22 mouse cellular contexts compared by ENCODE assay signal in the genomic region with DNA sequence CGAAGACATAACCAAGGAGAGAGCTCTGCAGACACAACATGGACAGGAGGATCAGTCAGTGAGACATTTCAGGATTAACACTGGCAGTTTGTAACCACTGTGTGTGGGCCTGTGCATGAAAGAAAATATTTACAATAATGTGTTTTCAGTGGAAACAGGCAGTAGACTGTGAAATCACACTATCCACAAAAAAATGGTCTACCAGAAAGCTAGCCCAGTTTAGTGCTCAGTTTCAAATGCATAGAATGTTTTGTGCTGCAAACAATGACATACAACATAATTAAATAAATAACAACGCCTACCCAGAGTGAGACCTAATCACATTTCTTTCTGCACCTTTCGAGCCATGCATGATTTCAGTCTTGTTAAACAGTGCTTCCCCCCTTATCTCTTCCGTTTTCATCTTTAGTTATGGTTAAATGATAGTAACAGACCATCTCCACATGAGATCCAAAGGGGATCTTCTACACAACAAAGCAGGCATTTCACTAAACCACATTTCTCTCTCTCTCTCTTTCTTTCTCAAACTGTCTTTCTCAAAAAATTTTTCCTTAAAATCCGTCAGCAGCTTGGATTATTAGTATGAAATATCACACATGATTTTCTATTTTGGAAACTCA. TPM values are rescaled to one million over a fixed set of nuclear protein-coding genes. Genes with fewer than 3 reads are reported as not detected.
A peak's percentile ranks its signal among the peaks of the same experiment; 100 is the strongest.
DNase-seq lines count a peak whose midpoint lies in the region; ATAC-seq and TF ChIP-seq lines count a peak whose summit lies in the region.
"Had no signal": no experiment of that assay in that cellular context is flagged by ENCODE, and none has a peak within 500 bp of the region (broad histone marks: within the 10 kb centered on the region; RNA-seq: fewer than 3 reads in every experiment).

No protein-coding gene starts in this region.

- peak overlapping the region; percentile 25 for H3K4me3 ChIP-seq in midbrain, embryonic 12.5 days
- H3K4me3 ChIP-seq in neural tube, embryonic 11.5 days (ENCODE audit: low read depth, low read length): no peak overlapping the region
- no peak overlapping the region for H3K4me3 ChIP-seq in intestine, postnatal 0 days (ENCODE audit: low read depth, low read length)
- H3K4me3 ChIP-seq: heart, adult 2 months; stomach, embryonic 15.5 days had no signal

- DNase-seq in embryo, embryonic 9.5 days (ENCODE audit: extremely low spot score): peak; percentile 25
- DNase-seq in embryo, embryonic 10 days (ENCODE audit: low spot score): no peak
- peak; percentile 46 for DNase-seq in brain, embryonic 14.5 days (ENCODE audit: low read depth)
- DNase-seq in neural tube, embryonic 11.5 days (ENCODE audit: low spot score): no peak
- no peak for DNase-seq in urinary bladder, adult 2 months (ENCODE audit: low spot score)
- DNase-seq in kidney, postnatal 10 days: no peak
- DNase-seq: adrenal gland, postnatal 14 days; cerebellum, adult 11 months; gastrocnemius, postnatal 14 days; heart, adult 2 months; kidney, adult 2 months; kidney, postnatal 25 days; lung, adult 18-20 months; lung, postnatal 14 days; thymus, adult 18-20 months; thymus, postnatal 4 days had no signal

- 3% methylated on average over 5 of the region's 5 CpGs for WGBS in midbrain, embryonic 12.5 days
- WGBS in neural tube, embryonic 11.5 days: 1% methylated on average over 5 of the region's 5 CpGs
- WGBS in intestine, postnatal 0 days: 6% methylated on average over 5 of the region's 5 CpGs

- no peak for TF ChIP-seq CTCF in brain, embryonic 14.5 days (IDR thresholded peaks at IDR 0.05; ENCODE audit: borderline replicate concordance, extremely low read depth, insufficient read depth, insufficient read length)
- no peak for TF ChIP-seq CTCF in intestine, postnatal 0 days (IDR thresholded peaks at IDR 0.05; ENCODE audit: low read depth)

- ATAC-seq in midbrain, embryonic 12.5 days (ENCODE audit: low FRiP score, low read depth): no peak
- no peak for ATAC-seq in neural tube, embryonic 11.5 days (ENCODE audit: insufficient read depth, low FRiP score, low TSS enrichment)
- no peak for ATAC-seq in intestine, postnatal 0 days
- ATAC-seq: CD4-positive, CD25-positive, alpha-beta regulatory T cell, adult 4 months; Patski had no signal

- peak overlapping the region; percentile 29 for H3K4me2 ChIP-seq in midbrain, embryonic 12.5 days (replicated peaks)
- H3K4me2 ChIP-seq in neural tube, embryonic 11.5 days (ENCODE audit: low read depth): peak overlapping the region; percentile 19; the same call in 1 of the 2 replicates
- no peak overlapping the region for H3K4me2 ChIP-seq in intestine, postnatal 0 days (replicated peaks; ENCODE audit: low read depth)
- H3K4me2 ChIP-seq: liver, embryonic 11.5 days; stomach, embryonic 15.5 days had no signal

- peaks cover 29% of the 10 kb centered on the region for H3K4me1 ChIP-seq in midbrain, embryonic 12.5 days
- peaks cover 13% of the 10 kb centered on the region; the same call in 1 of the 2 replicates for H3K4me1 ChIP-seq in neural tube, embryonic 11.5 days (ENCODE audit: control insufficient read depth, insufficient read depth, low read length)
- peaks cover 9% of the 10 kb centered on the region; the same call in 1 of the 2 replicates for H3K4me1 ChIP-seq in intestine, postnatal 0 days (replicated peaks; ENCODE audit: control insufficient read depth, insufficient read depth, low read length)

- no peak for TF ChIP-seq POLR2A in brain, embryonic 14.5 days (IDR thresholded peaks at IDR 0.05; ENCODE audit: borderline replicate concordance, extremely low read depth, insufficient read depth, insufficient read length, poor library complexity, severe bottlenecking)

- H3K9ac ChIP-seq in midbrain, embryonic 12.5 days (replicated peaks): peak overlapping the region; percentile 11; the same call in 1 of the 2 replicates
- H3K9ac ChIP-seq in neural tube, embryonic 11.5 days (ENCODE audit: low read length): no peak overlapping the region
- H3K9ac ChIP-seq in intestine, postnatal 0 days (ENCODE audit: low read depth, low read length): no peak overlapping the region
- H3K9ac ChIP-seq: stomach, embryonic 15.5 days had no signal

- peaks cover 82% of the 10 kb centered on the region for H3K27me3 ChIP-seq in midbrain, embryonic 12.5 days
- peaks cover 78% of the 10 kb centered on the region for H3K27me3 ChIP-seq in neural tube, embryonic 11.5 days (ENCODE audit: control insufficient read depth, insufficient read depth, low read length)
- H3K27me3 ChIP-seq in intestine, postnatal 0 days (replicated peaks; ENCODE audit: control insufficient read depth, insufficient read depth, low read length): peaks cover 91% of the 10 kb centered on the region

- no peaks in the 10 kb centered on the region for H3K36me3 ChIP-seq in midbrain, embryonic 12.5 days
- H3K36me3 ChIP-seq in neural tube, embryonic 11.5 days (ENCODE audit: control insufficient read depth, insufficient read depth, low read length): no peaks in the 10 kb centered on the region
- no peaks in the 10 kb centered on the region for H3K36me3 ChIP-seq in intestine, postnatal 0 days (ENCODE audit: control insufficient read depth, insufficient read depth)
- H3K36me3 ChIP-seq: stomach, embryonic 15.5 days had no signal

- no peaks in the 10 kb centered on the region for H3K9me3 ChIP-seq in midbrain, embryonic 12.5 days
- H3K9me3 ChIP-seq in neural tube, embryonic 11.5 days (ENCODE audit: control insufficient read depth, low read length): no peaks in the 10 kb centered on the region
- H3K9me3 ChIP-seq in intestine, postnatal 0 days (ENCODE audit: control insufficient read depth): no peaks in the 10 kb centered on the region
- H3K9me3 ChIP-seq: stomach, embryonic 15.5 days had no signal

- 0 out of 2 replicates have a peak overlapping the region, but pooled peaks have one; percentile 25 for H3K27ac ChIP-seq in midbrain, embryonic 12.5 days (replicated peaks)
- H3K27ac ChIP-seq in neural tube, embryonic 11.5 days (ENCODE audit: low read depth, low read length): no peak overlapping the region
- no peak overlapping the region for H3K27ac ChIP-seq in intestine, postnatal 0 days (ENCODE audit: low read depth, low read length)
- H3K27ac ChIP-seq: heart, adult 2 months; stomach, embryonic 15.5 days had no signal

RNA-seq across cellular contexts. Expression of a gene that starts 4.1 kb away (rescaled TPM):
- polyA plus RNA-seq in brain, embryonic 14.5 days (2012; rRNA removed): 12.7 and 28.4 TPM in 2 replicates
- 99.6 and 113 TPM in 2 replicates for polyA plus RNA-seq in midbrain, embryonic 12.5 days (2016; fragmentation: Nextera tagmentation; extraction: Ambion mirVana)
- 79.6 and 96.7 TPM in 2 replicates for polyA plus RNA-seq in neural tube, embryonic 11.5 days (2014; fragmentation: Nextera tagmentation; extraction: Ambion mirVana)
- 0.01 and 0.08 TPM in 2 replicates for polyA plus RNA-seq in urinary bladder, adult 2 months (2012; rRNA removed)
- polyA plus RNA-seq in intestine, postnatal 0 days (2015; fragmentation: Nextera tagmentation; extraction: Ambion mirVana): 0.25 and 0.39 TPM in 2 replicates
- polyA plus RNA-seq: kidney, adult 2 months had no signal

RNA-seq across cellular contexts. Expression of a gene that starts 58.7 kb away (rescaled TPM):
- polyA plus RNA-seq in brain, embryonic 14.5 days (2012; rRNA removed): 12.4 and 16.2 TPM in 2 replicates
- 36.0 and 39.6 TPM in 2 replicates for polyA plus RNA-seq in midbrain, embryonic 12.5 days (2016; fragmentation: Nextera tagmentation; extraction: Ambion mirVana)
- 40.2 and 46.1 TPM in 2 replicates for polyA plus RNA-seq in neural tube, embryonic 11.5 days (2014; fragmentation: Nextera tagmentation; extraction: Ambion mirVana)
- 5.8 and 5.9 TPM in 2 replicates for polyA plus RNA-seq in urinary bladder, adult 2 months (2012; rRNA removed)
- polyA plus RNA-seq in intestine, postnatal 0 days (2015; fragmentation: Nextera tagmentation; extraction: Ambion mirVana): 7.0 and 8.4 TPM in 2 replicates

Comparison
In these comparisons a context has a peak if more than half of its experiments do, and no peak if none do; other contexts are left out.
1. DNase-seq: peak in embryo, embryonic 9.5 days (single experiment) and brain, embryonic 14.5 days (single experiment); none in embryo, embryonic 10 days (single experiment), neural tube, embryonic 11.5 days (single experiment), urinary bladder, adult 2 months (single experiment) and kidney, postnatal 10 days (single experiment).